Mouse (Mus musculus): ENCODE measurements around the gene Bicral.
"Not testable (repeated sequence)": the region's sequence is repeated elsewhere in the genome, so short reads cannot be mapped to it uniquely, and the experiment has no call there.

Gene Bicral

DNA sequence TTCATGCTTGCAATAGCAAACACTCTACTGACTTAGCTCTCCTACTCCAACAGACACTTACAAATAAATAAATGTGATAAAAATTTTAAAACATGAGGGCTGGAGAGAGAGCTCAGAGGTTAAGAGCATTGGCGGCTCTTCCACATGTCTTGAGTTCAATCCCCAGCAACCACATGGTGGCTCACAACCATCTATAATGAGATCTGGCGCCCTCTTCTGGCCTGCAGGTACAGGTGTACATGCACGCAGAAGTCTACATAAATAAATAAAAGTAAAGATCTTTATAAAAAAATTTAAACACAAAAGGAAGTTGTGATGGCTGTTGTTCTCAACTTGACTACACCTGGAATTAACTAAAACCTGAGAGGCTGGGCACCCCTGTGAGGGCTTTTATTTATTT lies 17.3 kb upstream of the Bicral start:
- no peak for DNase-seq (ENCODE audit: low spot score in 2 of 2)

DNA sequence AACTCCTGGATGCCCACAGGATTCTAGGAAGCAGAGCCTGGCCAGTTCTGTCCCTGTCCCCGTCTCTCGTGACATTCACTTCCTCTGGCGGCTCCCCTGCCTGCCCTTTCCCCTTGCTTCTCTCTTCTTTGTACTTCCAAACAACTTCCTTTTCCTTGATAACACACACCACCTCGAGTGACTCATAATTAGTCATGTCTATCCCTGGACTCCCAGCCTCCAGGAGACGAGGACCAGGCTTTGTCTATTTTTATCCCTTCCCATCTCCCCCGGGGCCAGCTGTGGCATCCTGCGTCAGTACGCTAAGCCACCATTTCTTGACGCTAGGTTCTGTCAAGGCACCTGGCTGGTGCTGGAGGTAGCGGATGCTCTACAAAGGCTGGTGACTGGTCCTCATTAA lies 15.9 kb upstream of the Bicral start:
- DNase-seq (ENCODE audit: low spot score in 2 of 2): no peak

DNA sequence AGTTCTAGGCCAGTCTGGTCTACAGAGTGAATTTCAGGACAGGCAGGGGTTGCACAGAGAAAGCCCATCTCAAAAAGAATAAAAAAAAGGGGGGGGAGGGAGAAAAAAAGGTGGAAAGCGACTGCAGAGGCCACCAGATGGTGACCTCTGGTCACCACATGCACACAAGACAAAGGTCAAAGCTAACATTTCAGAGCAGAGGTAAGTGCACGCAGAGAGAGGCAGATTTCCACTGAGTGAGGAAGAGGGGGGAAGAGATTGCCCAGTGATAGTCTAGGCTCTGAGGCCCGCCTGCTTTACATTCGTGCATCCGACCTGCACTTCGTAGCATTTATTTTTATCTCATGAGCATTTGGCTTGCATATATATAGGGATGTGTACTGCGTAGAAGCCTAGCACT lies 14.5 kb upstream of the Bicral start:
- DNase-seq (ENCODE audit: low spot score in 2 of 2): no peak

DNA sequence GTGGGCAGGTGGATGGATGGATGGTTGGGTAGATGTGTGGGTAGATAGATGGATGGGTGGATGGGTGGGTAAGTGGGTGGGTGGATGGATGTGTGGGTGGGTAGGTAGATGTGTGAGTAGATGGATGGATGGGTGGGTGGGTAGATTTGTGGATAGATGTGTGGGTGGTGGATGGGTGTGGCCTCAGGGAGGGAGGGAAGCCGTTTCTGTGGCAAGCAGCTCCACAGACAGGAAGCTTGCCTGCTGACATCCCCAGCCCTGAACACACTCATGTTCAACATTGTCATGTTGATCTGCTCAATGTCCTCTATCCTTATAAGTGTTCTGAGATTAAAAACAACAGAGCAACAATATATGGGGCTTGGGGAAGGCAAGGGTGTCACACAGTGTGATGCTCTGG lies 12.6 kb upstream of the Bicral start:
- no peak for DNase-seq (ENCODE audit: low spot score in 2 of 2)

DNA sequence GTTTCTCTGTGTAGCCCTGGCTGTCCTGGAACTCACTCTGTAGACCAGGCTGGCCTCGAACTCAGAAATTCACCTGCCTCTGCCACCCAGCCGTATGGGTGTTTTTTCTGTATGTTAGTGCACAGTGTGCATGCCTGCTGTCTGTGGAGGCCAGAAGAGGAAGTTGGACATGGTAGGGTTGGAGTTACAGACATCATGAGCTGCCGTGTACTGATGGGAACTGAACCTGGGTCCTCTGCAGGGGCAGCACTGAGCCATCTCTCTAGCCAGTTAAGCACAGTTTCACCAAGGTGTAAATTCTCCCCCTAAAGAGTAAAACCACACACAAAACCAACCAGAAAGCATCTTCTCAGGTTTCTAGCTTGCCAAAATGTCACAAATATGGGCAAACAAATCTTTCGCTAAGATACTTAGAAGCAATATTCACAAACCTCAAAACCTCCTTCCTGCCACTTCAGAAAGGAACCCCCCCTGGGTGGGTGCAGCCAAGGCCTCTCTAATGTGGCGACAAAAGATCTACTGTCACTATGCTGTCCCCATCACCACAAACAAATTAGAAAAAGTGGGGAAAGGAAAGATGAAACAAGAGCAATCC lies 12.0 kb upstream of the Bicral start:
- DNase-seq (ENCODE audit: low spot score in 2 of 2): no peak

DNA sequence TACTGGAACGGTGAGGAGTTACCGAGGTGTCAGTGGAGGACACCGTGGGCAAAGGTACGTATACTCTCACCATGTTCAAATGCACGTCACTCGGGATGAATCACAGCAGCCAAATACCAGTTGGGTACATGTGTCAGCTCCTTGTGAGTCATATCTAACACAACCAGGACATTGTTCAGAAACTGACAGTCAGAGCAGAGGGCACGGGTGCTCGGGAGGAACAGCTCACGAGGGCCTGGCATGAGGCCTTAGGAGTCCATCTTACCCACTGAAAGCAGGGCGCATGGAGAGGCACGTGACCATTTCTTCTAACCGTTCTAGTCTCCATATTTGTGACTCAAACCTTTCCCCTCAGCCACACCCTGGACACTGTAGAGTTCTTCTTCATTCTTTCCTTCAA lies 8.6 kb upstream of the Bicral start:
- no peak for DNase-seq (ENCODE audit: low spot score in 2 of 2)

DNA sequence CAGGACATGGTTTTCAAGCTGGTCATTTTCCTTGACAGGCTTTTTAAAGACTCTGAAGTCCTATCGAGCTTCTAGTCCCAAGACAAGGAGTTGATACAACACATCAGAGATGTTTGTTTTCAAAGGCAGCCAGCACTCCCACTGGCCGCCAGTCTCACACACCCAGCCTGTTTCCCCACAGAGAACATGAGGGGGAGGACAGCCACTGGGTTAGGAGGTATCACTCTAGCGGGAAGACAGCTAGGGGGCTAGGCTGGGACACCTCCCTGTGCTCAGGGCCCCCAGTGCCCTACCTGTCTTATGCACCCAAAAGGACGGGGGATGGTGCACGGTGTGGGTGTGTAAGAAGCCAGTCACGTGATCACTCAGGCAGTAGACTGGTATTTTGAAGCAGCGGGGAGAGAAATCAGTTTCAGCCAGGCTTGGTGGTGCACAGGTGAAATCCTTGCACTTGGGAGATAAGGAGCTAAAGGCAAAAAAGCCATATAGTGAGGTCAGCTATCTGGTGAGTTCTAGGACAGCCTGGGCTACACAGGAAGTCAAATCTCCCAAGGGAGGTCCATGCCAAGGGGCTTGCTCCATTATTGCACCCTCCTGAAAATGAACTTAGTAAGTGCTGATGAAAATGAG lies 6.4 kb upstream of the Bicral start:
- DNase-seq (ENCODE audit: low spot score in 2 of 2): no peak

DNA sequence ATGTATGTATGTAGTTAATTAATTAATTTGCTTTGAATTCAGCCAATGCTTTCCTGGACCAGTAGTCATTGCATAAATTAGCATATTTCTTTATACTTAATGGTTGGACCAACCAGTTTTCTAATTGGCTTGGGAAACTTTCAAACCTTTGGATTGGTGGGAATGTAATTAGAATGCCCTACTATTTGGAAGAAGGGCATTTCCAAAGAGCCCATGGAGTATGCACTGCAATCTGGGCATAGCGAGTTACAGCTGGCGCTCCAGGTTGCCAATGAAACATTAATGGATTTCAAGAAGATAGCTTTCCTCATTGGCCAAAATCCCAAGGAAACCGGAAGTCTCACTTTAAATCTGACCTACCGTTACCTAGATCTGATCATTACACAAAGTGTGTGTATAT lies 1.8 kb upstream of the Bicral start:
- DNase-seq (ENCODE audit: low spot score in 2 of 2): no peak

DNA sequence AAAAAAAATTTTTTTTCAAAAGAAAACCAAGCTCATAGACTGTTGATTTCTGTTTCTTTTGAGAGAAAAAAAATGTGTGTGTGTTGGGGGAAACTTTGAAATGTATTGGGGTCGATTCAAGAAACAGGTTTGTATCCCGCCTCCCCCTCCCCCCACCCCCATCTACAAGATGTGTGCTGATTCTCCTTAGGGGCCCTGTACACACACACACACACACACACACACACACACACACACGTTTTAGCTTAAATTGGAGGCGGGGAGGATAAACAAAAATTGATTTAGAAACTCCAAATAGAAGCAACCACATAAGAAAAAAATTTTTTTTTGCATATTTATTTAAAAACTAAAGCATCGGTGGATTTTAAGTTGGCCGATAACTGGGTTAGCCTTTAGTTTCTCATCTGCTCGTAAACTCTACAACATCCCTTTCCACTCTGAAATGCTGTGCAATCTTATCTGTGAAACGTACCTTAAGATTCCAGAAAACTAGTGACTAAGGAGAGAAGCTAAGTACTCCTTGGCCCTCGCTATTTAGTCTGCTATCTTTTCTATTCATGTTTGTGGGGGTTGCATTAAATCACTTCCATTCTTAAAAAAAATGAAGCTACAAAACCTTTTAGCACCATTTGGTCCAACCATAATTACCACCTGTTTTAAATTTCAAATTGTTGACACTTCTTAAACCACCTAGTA lies 615 bp upstream of the Bicral start:
- no peak for DNase-seq (ENCODE audit: low spot score in 2 of 2)

DNA sequence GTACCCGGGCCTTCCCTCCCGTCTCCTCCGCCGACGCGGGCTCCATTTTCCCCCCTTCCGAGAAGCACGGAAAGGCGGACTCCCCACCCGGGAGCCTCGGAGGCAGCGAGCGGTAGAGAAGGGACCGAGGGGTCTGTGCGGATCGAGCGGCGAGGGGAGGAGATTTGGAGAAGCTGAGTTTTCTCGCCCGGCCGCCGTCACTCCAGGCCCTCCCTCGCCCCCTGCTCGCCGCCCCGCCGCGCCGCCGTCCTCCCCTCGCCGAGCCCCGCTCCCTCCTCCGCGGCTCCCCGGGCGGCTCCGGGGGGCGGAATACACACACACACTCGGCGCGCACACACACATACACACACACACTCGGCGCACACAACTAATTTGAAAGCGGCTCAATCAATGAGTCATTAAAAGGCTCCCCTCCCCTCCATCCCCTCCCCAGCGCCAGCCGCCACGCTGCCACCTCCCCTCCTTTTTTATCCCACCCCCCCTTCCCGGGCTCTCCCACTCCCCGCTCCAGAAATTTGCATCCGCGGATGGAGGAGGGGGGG lies 850 bp downstream of the Bicral start:
- DNase-seq (ENCODE audit: low spot score in 2 of 2): peak; percentile 91

DNA sequence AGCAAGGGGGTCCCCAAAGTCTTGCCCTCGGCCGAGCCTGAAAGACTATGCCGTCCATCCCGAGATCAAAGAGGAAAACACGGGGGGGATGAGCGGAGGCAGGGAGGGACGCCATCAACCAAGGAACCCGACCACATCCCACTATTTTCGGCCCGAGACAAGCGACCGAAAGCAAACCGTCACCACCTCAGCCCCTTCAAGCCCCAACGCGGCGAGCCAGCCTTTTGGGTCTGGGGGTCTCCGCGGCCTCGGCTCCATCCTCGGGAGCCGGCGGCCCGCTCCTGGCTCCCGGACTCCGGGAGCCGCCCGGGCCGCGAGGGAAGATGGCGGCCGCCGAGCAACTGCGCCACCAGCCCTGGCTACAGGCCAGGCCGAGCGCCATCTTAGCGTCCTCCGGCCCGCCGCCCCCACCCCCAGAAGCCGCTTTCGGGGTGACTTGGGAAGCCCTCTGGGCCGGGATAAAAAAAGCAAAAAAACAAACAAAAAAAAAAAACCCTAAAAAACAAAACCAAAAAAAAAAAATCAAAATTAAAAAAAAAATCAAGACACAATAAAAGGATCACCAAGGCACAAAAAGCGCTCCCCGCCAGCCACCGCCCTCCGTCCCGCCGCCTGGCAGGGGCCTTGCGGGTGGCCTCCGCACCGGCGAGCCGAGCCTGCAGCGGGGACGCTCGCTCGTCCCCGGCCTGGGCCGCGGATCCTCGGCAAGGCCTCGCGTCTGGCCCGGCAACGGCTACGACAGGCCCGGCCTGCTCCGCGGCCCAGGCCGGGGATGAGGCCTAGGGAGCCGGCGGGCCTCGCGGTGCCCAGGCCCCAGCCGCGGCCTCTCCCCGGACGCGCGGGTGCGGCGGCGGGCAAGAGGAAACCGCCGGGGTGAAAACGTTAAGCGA lies 1.6 kb downstream of the Bicral start:
- DNase-seq (ENCODE audit: low spot score in 2 of 2): peak; percentile 87 to 90

DNA sequence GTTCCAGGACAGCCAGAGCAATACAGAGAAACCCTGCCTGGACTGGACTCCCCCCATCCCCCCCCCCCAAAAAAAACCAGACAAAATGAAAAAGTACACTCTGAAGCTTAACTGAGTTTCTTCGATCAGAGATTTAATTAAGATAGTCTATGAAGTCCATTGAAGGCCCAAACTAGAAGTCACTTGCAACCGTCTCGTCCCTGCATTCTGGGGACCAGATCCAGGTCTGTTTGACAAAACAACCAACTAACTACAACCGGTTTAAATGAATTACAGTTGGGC lies 2.2 kb downstream of the Bicral start:
- no peak for DNase-seq (ENCODE audit: low spot score in 2 of 2)

DNA sequence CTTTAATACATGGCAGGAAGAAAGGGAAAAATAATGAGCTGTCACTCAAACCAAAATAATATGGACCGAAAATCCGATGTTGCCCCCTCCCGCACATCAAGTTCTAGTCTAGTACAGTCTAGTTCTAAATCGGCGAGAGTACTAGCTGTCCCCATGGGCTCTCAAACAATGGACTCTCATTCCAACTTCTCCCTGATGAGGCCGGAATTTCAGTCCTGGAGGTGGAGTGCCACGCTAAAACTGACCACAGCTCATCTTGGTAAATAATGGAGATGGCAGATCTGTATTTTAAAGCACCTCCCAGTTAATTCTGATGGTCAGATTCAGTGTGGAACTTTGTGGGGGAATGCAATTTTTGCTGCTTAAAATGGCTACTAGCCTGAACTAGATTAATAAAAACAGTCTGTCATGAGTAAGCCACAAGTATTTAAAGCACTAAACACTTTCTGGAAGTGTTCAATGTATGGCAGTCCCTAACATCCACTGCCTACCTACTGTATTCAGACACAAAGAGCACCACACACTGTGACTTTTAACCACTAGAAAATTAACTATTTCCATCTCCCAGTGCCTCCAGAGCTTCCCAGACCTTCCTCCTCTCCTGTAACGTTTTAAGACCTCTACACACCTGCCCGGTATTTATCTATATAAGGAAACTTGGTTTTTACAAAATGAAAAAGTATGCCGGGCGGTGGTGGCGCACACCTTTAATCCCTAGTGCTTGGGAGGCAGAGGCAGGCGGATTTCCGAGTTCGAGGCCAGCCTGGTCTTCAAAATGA lies 2.8 kb downstream of the Bicral start:
- no peak for DNase-seq (ENCODE audit: low spot score in 2 of 2)

DNA sequence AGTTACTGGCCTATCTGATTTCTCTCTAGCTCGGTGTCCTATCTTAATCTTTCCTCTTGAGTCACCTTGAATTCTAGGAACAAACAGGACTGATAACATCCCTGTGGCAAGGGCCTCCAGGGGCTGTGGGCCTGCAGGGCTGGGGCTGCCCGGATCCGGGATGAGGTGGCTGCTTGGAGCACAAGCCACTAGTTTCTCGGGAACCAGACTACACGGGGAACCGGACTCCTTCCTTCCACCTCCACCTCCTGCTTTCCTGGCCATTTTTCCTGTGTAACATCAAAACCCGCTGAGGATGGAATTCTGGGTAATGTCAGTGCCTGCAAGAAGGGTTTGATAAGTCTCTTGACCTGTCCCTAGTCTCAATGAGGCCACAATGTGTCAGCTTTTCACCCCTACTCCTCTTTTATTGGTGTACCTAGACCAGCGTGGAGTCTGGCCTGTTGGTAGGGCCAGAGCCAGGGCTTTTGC lies 3.6 kb downstream of the Bicral start:
- no peak for DNase-seq (ENCODE audit: low spot score in 2 of 2)

DNA sequence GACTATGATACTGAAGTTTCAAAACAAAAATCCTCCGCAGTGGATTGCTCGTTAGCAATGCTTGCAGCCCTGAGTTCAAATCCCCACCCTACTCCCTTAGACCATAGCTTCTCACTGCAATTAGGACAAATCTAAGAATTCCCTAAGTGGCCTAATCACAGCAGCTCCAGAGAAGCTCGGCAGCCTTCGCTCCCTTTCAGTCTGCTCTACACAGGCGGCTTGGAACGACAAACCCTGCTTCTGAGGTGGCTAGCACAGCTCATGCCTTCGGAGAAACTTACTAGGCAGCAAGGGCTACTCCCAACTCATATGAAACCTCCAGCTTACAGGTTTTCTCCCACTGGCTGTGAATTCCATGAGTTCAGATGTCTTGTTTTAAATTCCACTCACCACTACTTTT lies 4.2 kb downstream of the Bicral start:
- DNase-seq (ENCODE audit: low spot score in 2 of 2): no peak

DNA sequence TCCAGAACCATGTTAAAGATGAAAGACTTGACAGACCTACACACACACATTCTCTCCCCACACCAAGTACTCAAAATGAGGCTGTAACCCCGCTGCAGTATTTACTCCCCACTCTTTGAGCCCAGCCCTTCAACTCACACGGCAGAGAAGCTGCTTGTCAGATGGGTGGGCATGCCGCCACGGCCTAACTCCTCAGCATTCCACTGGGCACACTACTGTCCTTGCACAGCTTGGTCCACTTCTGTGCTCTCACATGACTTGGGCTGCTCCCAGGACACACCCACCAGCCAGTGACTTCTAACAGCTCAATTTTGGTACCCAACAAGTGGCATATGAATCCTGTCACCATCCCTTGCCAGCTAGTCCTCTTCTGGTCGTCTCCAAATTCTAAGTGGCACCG lies 5.0 kb downstream of the Bicral start:
- DNase-seq (ENCODE audit: low spot score in 2 of 2): peak; percentile 80 to 85

DNA sequence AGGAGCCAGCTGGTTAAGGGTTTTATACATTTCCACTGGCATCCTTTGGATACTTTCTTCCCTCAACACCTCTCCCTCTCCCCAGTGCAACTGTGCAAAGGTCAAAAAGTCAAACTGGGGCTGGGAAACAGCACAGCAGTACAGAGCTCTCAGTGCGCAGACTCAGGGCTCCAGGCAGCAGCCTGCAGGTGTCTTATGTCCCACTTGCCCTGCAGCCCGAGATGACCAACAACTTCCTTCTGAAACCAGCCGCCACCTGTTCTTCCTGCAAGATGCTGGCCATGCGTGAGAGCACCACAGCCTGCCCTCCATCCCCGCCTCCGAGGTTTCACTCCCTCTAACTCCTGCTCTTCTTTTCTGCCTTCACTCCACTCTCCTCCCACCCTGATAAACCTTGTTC lies 5.6 kb downstream of the Bicral start:
- DNase-seq (ENCODE audit: low spot score in 2 of 2): no peak

DNA sequence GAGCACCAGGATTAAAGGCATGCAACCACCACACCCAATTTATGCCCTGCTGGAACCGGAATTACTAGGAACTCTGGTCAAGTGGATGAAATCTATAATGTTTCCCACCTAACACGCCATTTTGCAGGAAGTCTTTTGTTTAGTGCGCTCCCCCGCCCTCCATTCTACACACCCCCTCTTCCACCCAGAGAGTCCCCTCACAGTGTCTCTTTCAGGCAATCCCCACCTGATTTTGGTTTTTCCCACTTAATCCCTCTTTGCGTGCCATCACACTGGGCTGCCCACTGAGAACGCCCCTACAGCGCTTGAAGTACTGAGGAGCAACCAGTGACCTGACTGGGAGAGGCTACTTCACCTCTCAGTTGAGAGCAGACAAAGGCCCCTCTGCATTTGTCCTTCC lies 11.1 kb downstream of the Bicral start:
- DNase-seq (ENCODE audit: low spot score in 2 of 2): no peak

DNA sequence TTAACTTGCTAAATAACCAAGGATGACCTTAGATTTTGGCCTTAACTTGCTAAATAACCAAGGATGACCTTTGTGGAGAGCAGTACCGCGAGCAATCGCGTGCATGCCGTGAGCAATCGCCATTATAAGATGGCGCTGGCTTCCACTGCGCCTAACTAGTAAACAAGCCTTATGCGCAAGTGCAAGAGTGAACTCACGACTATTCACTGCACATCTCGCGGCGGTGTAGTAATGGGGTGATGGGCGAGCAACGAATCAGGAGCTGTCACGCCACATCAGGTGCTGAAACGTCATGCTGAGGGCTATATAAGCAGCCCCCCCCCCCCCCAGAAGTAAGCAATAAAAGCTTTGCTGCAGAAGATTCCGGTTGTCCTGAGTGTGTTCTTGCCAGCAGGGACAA lies 11.7 kb downstream of the Bicral start:
- DNase-seq (ENCODE audit: low spot score in 2 of 2): not testable (repeated sequence)

DNA sequence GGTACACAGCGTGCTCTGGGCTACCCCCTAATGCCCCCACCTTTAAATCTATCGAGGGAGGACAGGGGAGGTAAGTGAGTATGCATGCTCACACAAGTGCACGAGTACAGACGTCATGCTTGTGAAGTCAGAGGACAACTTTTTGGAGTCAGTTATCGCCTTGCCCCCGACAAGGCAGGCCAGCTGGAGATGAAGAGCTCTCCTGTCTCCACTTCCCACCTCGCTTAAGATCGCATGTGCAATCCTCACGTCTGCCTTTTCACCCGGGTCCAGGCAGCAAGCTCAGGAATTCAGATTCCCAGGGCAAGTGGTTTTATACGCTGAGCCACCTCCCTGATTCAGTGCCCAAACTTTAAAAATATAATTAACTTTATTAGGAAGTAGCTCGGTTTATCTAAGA lies 13.0 kb downstream of the Bicral start:
- no peak for DNase-seq (ENCODE audit: low spot score in 2 of 2)

DNA sequence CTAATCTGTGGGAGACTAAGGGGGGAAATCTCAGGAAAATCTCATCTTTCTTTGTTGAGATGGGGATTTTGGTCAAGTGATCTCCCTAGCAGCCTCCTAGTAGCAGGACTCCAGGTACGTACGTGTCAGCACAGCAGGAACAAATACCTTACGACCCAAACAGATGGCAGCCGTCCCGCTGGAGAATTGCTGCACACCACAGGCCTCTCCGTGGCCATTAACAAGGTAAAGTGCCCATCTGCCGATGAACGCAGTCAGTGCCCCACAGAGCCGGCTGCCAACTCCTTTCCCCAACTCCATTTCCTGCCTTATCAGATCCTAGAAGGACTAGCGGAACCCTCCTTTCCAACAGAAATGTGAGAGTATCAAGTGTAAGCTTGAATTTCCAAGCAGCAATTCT lies 13.5 kb downstream of the Bicral start:
- no peak for DNase-seq (ENCODE audit: low spot score in 2 of 2)

DNA sequence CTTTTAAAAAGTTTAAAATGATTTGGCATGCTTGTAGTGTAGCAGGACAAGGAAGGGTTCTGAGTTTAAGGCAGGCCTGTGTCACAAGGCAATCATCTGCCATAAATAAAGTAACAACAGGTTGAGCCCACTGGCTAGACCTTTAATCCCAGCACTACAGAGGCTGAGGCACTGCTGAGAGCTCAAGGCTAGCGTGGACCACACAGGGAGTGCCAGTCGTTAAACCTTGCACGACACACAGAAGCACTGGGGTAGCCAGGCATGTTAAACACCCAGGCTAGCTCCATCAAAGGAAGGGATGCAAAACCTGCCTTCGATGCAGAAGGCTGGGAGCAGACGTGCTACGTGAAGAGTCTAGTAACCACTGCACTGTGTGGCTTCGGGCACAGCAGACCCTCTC lies 14.6 kb downstream of the Bicral start:
- DNase-seq (ENCODE audit: low spot score in 2 of 2): no peak
